Mouse (Mus musculus) liver, embryonic 14.5 days (tissue): ENCODE data around the gene E2f4.
A peak's percentile ranks its signal among the peaks of the same experiment; 100 is the strongest.

ENCODE experiments used
- CTCF ChIP-seq: IDR thresholded peaks from 2 replicates; pipeline ENCODE4 v1.5.1; 2016; ENCODE audit warnings: antibody characterized with exemption, low read depth, control low read depth
- EP300 ChIP-seq: IDR thresholded peaks from 2 replicates; pipeline ENCODE4 v1.6.1; 2016; ENCODE audit warnings: antibody characterized with exemption, low read depth

DNA sequence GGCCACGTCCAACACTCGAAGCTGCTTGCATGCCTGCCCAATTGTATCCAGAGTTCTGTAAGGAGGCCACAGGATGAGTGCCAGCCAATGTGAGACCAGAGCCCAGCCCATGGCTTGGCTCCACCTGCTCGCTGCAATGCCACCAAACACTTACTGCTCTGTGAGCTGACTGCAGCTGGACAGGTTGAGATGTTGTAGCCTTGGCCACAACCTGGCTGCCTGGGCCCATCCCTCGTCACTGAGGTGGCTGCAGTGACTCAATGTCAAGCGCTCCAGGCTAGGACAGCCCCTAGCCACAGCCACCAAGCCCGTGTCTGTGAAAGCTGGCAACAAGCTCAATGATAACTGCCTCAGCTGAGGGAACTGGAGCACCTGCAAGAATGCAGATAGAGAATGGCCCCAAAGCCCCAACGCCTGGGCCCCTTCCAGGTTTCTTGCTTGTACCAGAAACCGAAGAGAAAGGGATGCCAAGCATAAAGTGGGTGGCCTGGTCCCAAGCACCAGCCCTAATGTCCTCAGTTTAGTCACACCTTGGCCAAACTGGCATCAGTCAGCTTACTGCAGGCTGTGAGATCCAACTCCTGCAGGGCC lies 15.5 kb downstream of the E2f4 start:
- TF ChIP-seq CTCF (no peak), EP300 (peak; percentile 78)
